Mouse (Mus musculus) left cerebral cortex, adult 9 months (tissue): ENCODE data around the gene Slc25a10.
A peak's percentile ranks its signal among the peaks of the same experiment; 100 is the strongest.
"Not testable (repeated sequence)": the region's sequence is repeated elsewhere in the genome, so short reads cannot be mapped to it uniquely, and the experiment has no call there.

ENCODE experiments used
- DNase-seq, 2 experiments: peaks; one replicate each; pipeline ENCODE4 v3.0.0; 2022; ENCODE audit warnings: low spot score in 2 of 2

The Slc25a10 gene

GRCm38 (mm10) chr11:120510375-120511030, 18.9 kb downstream of the Slc25a10 start:
- DNase-seq, result no peak

GRCm38 (mm10) chr11:120512790-120513453, 21.3 kb downstream of the Slc25a10 start:
- no peak for DNase-seq

GRCm38 (mm10) chr11:120514262-120514661, 22.6 kb downstream of the Slc25a10 start:
- not testable (repeated sequence) for DNase-seq

- peak; percentile 27 to 88 for DNase-seq
These were observed 24.0 kb downstream of the Slc25a10 start for GRCm38 (mm10) chr11:120515611-120516010.

GRCm38 (mm10) chr11:120517147-120517546, 25.5 kb downstream of the Slc25a10 start:
- no peak for DNase-seq

GRCm38 (mm10) chr11:120518027-120518426, 26.4 kb downstream of the Slc25a10 start:
- peak; percentile 61 to 90 for DNase-seq

- no peak for DNase-seq
These were observed 26.9 kb downstream of the Slc25a10 start for GRCm38 (mm10) chr11:120518558-120518957.

GRCm38 (mm10) chr11:120519738-120520137, 28.1 kb downstream of the Slc25a10 start:
- DNase-seq, result no peak

- DNase-seq, result no peak
These were observed 28.9 kb downstream of the Slc25a10 start for GRCm38 (mm10) chr11:120520498-120520897.

- DNase-seq, result no peak
These were observed 29.4 kb downstream of the Slc25a10 start for GRCm38 (mm10) chr11:120520967-120521540.

- DNase-seq, result no peak
These were observed 30.9 kb downstream of the Slc25a10 start for GRCm38 (mm10) chr11:120522581-120522980.

- no peak for DNase-seq
These were observed 34.3 kb downstream of the Slc25a10 start for GRCm38 (mm10) chr11:120525959-120526358.

GRCm38 (mm10) chr11:120527690-120528354, 36.2 kb downstream of the Slc25a10 start:
- DNase-seq, result no peak

- DNase-seq, result no peak
These were observed 37.3 kb downstream of the Slc25a10 start for GRCm38 (mm10) chr11:120528903-120529302.

- DNase-seq, result no peak
These were observed 38.7 kb downstream of the Slc25a10 start, which contains the start of gene Gcgr for GRCm38 (mm10) chr11:120530085-120530964. Gene Gcgr (plus strand): TSS chr11:120530699.

- DNase-seq, result no peak
These were observed 40.0 kb downstream of the Slc25a10 start for GRCm38 (mm10) chr11:120531646-120532045.

- no peak for DNase-seq
These were observed 42.5 kb downstream of the Slc25a10 start for GRCm38 (mm10) chr11:120534093-120534492.

GRCm38 (mm10) chr11:120535145-120535544, 43.5 kb downstream of the Slc25a10 start:
- no peak for DNase-seq

GRCm38 (mm10) chr11:120535804-120536203, 44.2 kb downstream of the Slc25a10 start:
- no peak for DNase-seq

- no peak for DNase-seq
These were observed 46.8 kb downstream of the Slc25a10 start for GRCm38 (mm10) chr11:120538485-120538884.

- DNase-seq, result no peak
These were observed 47.3 kb downstream of the Slc25a10 start for GRCm38 (mm10) chr11:120538955-120539284.
